10 mouse cellular contexts compared by ENCODE assay signal in the genomic region with DNA sequence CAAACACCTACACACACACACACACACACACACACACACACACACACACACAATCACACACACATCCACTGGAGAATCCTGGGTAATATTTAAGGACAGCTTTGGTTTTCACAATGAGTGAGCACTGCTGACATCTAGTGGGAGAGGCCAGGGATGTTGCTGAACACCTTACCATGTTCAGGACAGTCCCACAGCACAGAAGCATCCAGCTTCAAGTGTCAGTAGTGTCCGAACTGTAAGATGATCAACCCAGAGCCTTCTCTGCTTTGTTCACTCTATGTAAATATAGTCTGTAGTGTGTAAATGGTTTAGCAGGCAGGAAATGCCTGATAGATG.
DNase-seq lines count a peak whose midpoint lies in the region; ATAC-seq lines count a peak whose summit lies in the region.
"Had no signal": no experiment of that assay in that cellular context is flagged by ENCODE, and none has a peak within 500 bp of the region (broad histone marks: within the 10 kb centered on the region; RNA-seq: fewer than 3 reads in every experiment).

No protein-coding gene starts in this region.

- no peak overlapping the region for H3K9ac ChIP-seq in forebrain, embryonic 13.5 days
- H3K9ac ChIP-seq in hindbrain, embryonic 15.5 days = no peak overlapping the region
- no peak overlapping the region for H3K9ac ChIP-seq in midbrain, embryonic 15.5 days

- H3K9me3 ChIP-seq in forebrain, embryonic 13.5 days (replicated peaks) = no peaks in the 10 kb centered on the region
- no peaks in the 10 kb centered on the region for H3K9me3 ChIP-seq in forebrain, embryonic 10.5 days
- no peaks in the 10 kb centered on the region for H3K9me3 ChIP-seq in hindbrain, embryonic 15.5 days
- no peaks in the 10 kb centered on the region for H3K9me3 ChIP-seq in midbrain, embryonic 15.5 days

- 53% methylated on average over 1 of the region's 1 CpGs for WGBS in forebrain, embryonic 13.5 days
- 65% methylated on average over 1 of the region's 1 CpGs for WGBS in forebrain, embryonic 10.5 days
- 49% methylated on average over 1 of the region's 1 CpGs for WGBS in hindbrain, embryonic 15.5 days
- 78% methylated on average over 1 of the region's 1 CpGs for WGBS in midbrain, embryonic 15.5 days

- no peak overlapping the region for H3K4me2 ChIP-seq in forebrain, embryonic 13.5 days
- no peak overlapping the region for H3K4me2 ChIP-seq in hindbrain, embryonic 15.5 days
- H3K4me2 ChIP-seq in midbrain, embryonic 15.5 days = no peak overlapping the region

- no peaks in the 10 kb centered on the region for H3K27me3 ChIP-seq in forebrain, embryonic 13.5 days
- no peaks in the 10 kb centered on the region for H3K27me3 ChIP-seq in forebrain, embryonic 10.5 days (ENCODE audit: poor library complexity, severe bottlenecking)
- H3K27me3 ChIP-seq in hindbrain, embryonic 15.5 days = no peaks in the 10 kb centered on the region
- no peaks in the 10 kb centered on the region for H3K27me3 ChIP-seq in midbrain, embryonic 15.5 days (replicated peaks)

- peaks cover 3% of the 10 kb centered on the region; the same call in 1 of the 2 replicates for H3K4me1 ChIP-seq in forebrain, embryonic 13.5 days
- no peaks in the 10 kb centered on the region for H3K4me1 ChIP-seq in forebrain, embryonic 10.5 days
- H3K4me1 ChIP-seq in hindbrain, embryonic 15.5 days (replicated peaks) = peaks cover 3% of the 10 kb centered on the region; the same call in 1 of the 2 replicates
- H3K4me1 ChIP-seq in midbrain, embryonic 15.5 days = peaks cover 8% of the 10 kb centered on the region; the same call in 1 of the 2 replicates

- H3K36me3 ChIP-seq in forebrain, embryonic 13.5 days (ENCODE audit: poor library complexity, severe bottlenecking) = no peaks in the 10 kb centered on the region
- H3K36me3 ChIP-seq in forebrain, embryonic 10.5 days (replicated peaks) = no peaks in the 10 kb centered on the region
- H3K36me3 ChIP-seq in hindbrain, embryonic 15.5 days = no peaks in the 10 kb centered on the region
- no peaks in the 10 kb centered on the region for H3K36me3 ChIP-seq in midbrain, embryonic 15.5 days (replicated peaks)

- ATAC-seq in forebrain, embryonic 13.5 days = peak; percentile 80
- peak; percentile 79 for ATAC-seq in hindbrain, embryonic 15.5 days (ENCODE audit: low FRiP score, low read depth)
- ATAC-seq in midbrain, embryonic 15.5 days (replicated peaks) = peak; percentile 89

- DNase-seq in forebrain, embryonic 10.5 days (ENCODE audit: extremely low spot score, low spot score) = no peak
- DNase-seq in right cerebral cortex, adult 2 months (ENCODE audit: low spot score in 2 of 2) = peak; percentile 47 to 52
- DNase-seq in right cerebral cortex, postnatal 36 days (ENCODE audit: low spot score in 2 of 2) = no peak
- DNase-seq in urinary bladder, postnatal 4 days (ENCODE audit: low spot score in 2 of 2) = no peak
- no peak for DNase-seq in adrenal gland, adult 18-20 months (ENCODE audit: low spot score in 2 of 2)

- no peak overlapping the region for H3K4me3 ChIP-seq in forebrain, embryonic 13.5 days
- H3K4me3 ChIP-seq in forebrain, embryonic 10.5 days = no peak overlapping the region
- no peak overlapping the region for H3K4me3 ChIP-seq in hindbrain, embryonic 15.5 days
- no peak overlapping the region for H3K4me3 ChIP-seq in midbrain, embryonic 15.5 days
- H3K4me3 ChIP-seq: erythroblast, embryonic 14.5 days had no signal

- H3K27ac ChIP-seq in forebrain, embryonic 13.5 days = no peak overlapping the region
- no peak overlapping the region for H3K27ac ChIP-seq in forebrain, embryonic 10.5 days
- no peak overlapping the region for H3K27ac ChIP-seq in hindbrain, embryonic 15.5 days (replicated peaks)
- no peak overlapping the region for H3K27ac ChIP-seq in midbrain, embryonic 15.5 days
- H3K27ac ChIP-seq: macrophage had no signal

Comparison
In these comparisons a context has a peak if more than half of its experiments do, and no peak if none do; other contexts are left out.
1. DNase-seq: peak in right cerebral cortex, adult 2 months (2 of 2); none in forebrain, embryonic 10.5 days (single experiment), right cerebral cortex, postnatal 36 days (0 of 2), urinary bladder, postnatal 4 days (0 of 2) and adrenal gland, adult 18-20 months (0 of 2).
2. Peak in every context shown above with its lines, with median percentiles within 50 percentile points of each other: ATAC-seq.